8 mouse cellular contexts compared by ENCODE assay signal in genomic region chr1:72123434-72124297, GRCm38 (mm10).
DNase-seq lines count a peak whose midpoint lies in the region.

No protein-coding gene starts in this region.

- peak; percentile 28 for DNase-seq in WW6 (ENCODE audit: low read depth, low spot score)
- DNase-seq in cerebellum, postnatal 36 days: peak; percentile 83 to 88
- DNase-seq in gastrocnemius, adult 8-10 months (ENCODE audit: low spot score in 2 of 2): peak; percentile 58 to 64
- DNase-seq in hindlimb bud, embryonic 11.5 days (ENCODE audit: extremely low spot score, low read depth, low spot score): peak; percentile 83
- DNase-seq in left cerebral cortex, adult 8-10 months (ENCODE audit: low spot score in 2 of 2): peak; percentile 43 to 96
- peak; percentile 90 for DNase-seq in mesoderm, embryonic 11.5 days (ENCODE audit: low read depth, low spot score)
- DNase-seq in right cerebral cortex, postnatal 25 days: peak; percentile 84
- DNase-seq in yolk sac, embryonic 10.5 days (ENCODE audit: low spot score): peak; percentile 79

Comparison
In these comparisons a context has a peak if more than half of its experiments do, and no peak if none do; other contexts are left out.
1. Peak in every context shown above with its lines: DNase-seq.
2. DNase-seq: peak in every context shown above with its lines; median percentile 90 in mesoderm, embryonic 11.5 days; 86 in cerebellum, postnatal 36 days; 84 in right cerebral cortex, postnatal 25 days; 83 in hindlimb bud, embryonic 11.5 days; 79 in yolk sac, embryonic 10.5 days; 70 in left cerebral cortex, adult 8-10 months; 61 in gastrocnemius, adult 8-10 months; 28 in WW6.